Mouse (Mus musculus) megakaryocyte, embryonic 14.5 days (primary cell): ENCODE results near the gene Sdsl.

Source experiments
- FLI1 ChIP-seq: IDR thresholded peaks from 2 replicates; pipeline ENCODE4 v1.6.1; 2012; ENCODE audit warnings: low read length, inconsistent platforms, mixed read lengths
- GATA1 ChIP-seq: IDR thresholded peaks from 3 replicates; pipeline ENCODE4 v1.6.1; 2012; ENCODE audit warnings: mixed read lengths, low read length, inconsistent platforms, borderline replicate concordance

DNA sequence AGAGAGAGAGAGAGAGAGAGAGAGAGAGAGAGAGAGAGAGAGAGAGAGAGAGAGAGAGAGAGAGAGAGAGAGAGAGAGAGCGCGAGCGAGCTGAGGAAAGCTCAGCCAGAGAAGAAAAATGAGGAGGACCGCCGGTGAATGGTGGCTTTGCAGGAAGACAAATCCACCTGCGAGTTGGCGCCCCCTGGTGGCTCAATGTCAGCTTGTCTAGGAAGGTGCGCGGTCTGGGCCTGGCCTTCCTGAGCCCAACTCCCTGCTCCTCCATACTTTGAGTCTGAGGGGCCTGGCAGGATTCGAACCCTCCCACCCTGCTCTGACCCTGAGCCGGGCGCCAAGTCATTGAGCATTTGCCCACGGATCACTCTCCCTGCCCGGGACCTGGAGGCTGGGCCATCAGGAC, 31.9 kb downstream of the Sdsl start:
- no peak for TF ChIP-seq GATA1
- TF ChIP-seq FLI1, result no peak
